Mouse (Mus musculus): ENCODE results near the gene Tceal5. TPM values are rescaled to one million over a fixed set of nuclear protein-coding genes. Genes with fewer than 3 reads are reported as not detected.
"Not testable (repeated sequence)": the region's sequence is repeated elsewhere in the genome, so short reads cannot be mapped to it uniquely, and the experiment has no call there.

Gene Tceal5
- total and polyA plus RNA-seq, 2 experiments from 2014 or later, result 15.0 TPM; not detected in 1

DNA sequence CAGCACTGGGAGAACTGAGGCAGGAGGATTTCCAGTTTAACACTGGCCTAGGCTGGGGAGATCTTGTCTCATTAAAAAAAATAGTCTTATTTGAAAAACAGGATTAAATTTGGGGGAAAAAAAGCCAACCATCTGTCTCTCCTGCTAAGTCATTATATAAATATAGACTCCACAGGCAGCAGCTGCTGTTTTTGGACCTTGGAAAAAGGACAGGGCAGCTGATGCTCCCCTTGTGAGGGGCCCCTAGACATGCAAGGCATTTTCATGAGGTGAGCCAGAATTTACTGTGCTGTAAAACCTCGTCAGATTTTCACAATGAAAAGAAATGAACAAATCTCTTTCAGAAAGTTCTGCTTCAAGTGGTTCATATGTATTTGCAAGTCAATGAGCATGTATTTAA is 12.6 kb upstream of the Tceal5 start:
- 24% methylated on average over 1 of the region's 1 CpGs for WGBS
- no peak for TF ChIP-seq EP300 (IDR thresholded peaks at IDR 0.05; ENCODE audit: low read depth)
- TF ChIP-seq CTCF (IDR thresholded peaks at IDR 0.05; ENCODE audit: low read depth), result no peak
- no peak overlapping the region for H3K4me2 ChIP-seq (ENCODE audit: low read depth, low read length)
- H3K27me3 ChIP-seq (ENCODE audit: control insufficient read depth, insufficient read depth, low read length), result no peaks in the 10 kb centered on the region
- H3K27ac ChIP-seq (ENCODE audit: low read depth), result peak overlapping the region; percentile 66
- no peaks in the 10 kb centered on the region for H3K4me1 ChIP-seq (ENCODE audit: control insufficient read depth, insufficient read depth)
- no peak overlapping the region for H3K4me3 ChIP-seq (ENCODE audit: low read depth, low read length)
- no peaks in the 10 kb centered on the region for H3K9me3 ChIP-seq (replicated peaks; ENCODE audit: control insufficient read depth, low read length)
- DNase-seq (ENCODE audit: low spot score), result no peak
- H3K36me3 ChIP-seq (replicated peaks; ENCODE audit: control insufficient read depth, insufficient read depth, low read length), result no peaks in the 10 kb centered on the region
- H3K9ac ChIP-seq (replicated peaks; ENCODE audit: low read depth, low read length), result no peak overlapping the region
- ATAC-seq (ENCODE audit: insufficient read depth, low read depth), result no peak

GRCm38 (mm10) chrX:136214729-136215677 is 11.3 kb upstream of the Tceal5 start, which contains the start of the genes Tceal7 and Bex1:
Gene Tceal7, plus strand, starts transcription at chrX:136214779.
Gene Bex1, minus strand, starts transcription at chrX:136215513.
- peak; percentile 90 for ATAC-seq (ENCODE audit: insufficient read depth, low read depth)
- H3K27me3 ChIP-seq (ENCODE audit: control insufficient read depth, insufficient read depth, low read length); DNase-seq (ENCODE audit: low spot score); H3K36me3 ChIP-seq (replicated peaks; ENCODE audit: control insufficient read depth, insufficient read depth, low read length); H3K9ac ChIP-seq (replicated peaks; ENCODE audit: low read depth, low read length); H3K4me1 ChIP-seq (ENCODE audit: control insufficient read depth, insufficient read depth); H3K9me3 ChIP-seq (replicated peaks; ENCODE audit: control insufficient read depth, low read length): not testable (repeated sequence)
- peak within 1 kb of the TSS; percentile 38 for H3K4me3 ChIP-seq (ENCODE audit: low read depth, low read length)
- peak within 1 kb of the TSS; percentile 66 for H3K27ac ChIP-seq (ENCODE audit: low read depth)
- WGBS, result 34% methylated on average over 9 of the region's 67 CpGs
- H3K4me2 ChIP-seq (ENCODE audit: low read depth, low read length), result peak within 1 kb of the TSS; percentile 42

DNA sequence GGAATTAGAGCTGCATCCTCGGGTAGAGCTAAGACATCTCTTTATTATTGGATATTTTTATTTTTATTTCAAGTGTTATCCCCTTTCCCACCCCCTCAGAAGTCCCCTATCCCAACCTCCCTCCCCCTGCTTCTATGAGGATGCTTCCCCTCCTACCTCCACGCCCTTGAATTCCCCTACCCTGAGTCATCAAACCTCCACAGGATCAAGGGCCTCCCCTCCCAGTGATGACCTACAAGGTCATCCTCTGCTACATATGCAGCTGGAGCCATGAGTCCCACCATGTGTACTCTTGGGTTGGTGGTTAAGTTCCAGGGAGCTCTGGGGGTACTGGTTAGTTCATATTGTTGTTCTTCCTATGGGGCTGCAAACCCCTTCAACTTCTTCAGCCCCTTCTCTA is 9.7 kb upstream of the Tceal5 start:
- ATAC-seq (ENCODE audit: insufficient read depth, low read depth), result no peak
- Histone ChIP-seq H3K4me2 (ENCODE audit: low read depth, low read length) (no peak overlapping the region), H3K4me1 (ENCODE audit: control insufficient read depth, insufficient read depth) (no peaks in the 10 kb centered on the region), H3K9ac (replicated peaks; ENCODE audit: low read depth, low read length) (no peak overlapping the region), H3K4me3 (ENCODE audit: low read depth, low read length) (no peak overlapping the region), H3K9me3 (replicated peaks; ENCODE audit: control insufficient read depth, low read length) (no peaks in the 10 kb centered on the region), H3K36me3 (replicated peaks; ENCODE audit: control insufficient read depth, insufficient read depth, low read length) (no peaks in the 10 kb centered on the region), H3K27ac (ENCODE audit: low read depth) (no peak overlapping the region), H3K27me3 (ENCODE audit: control insufficient read depth, insufficient read depth, low read length) (no peaks in the 10 kb centered on the region)
- DNase-seq (ENCODE audit: low spot score), result no peak
- no peak for TF ChIP-seq CTCF (IDR thresholded peaks at IDR 0.05; ENCODE audit: low read depth)
- no peak for TF ChIP-seq EP300 (IDR thresholded peaks at IDR 0.05; ENCODE audit: low read depth)
- WGBS, result 31% methylated on average over 2 of the region's 2 CpGs

DNA sequence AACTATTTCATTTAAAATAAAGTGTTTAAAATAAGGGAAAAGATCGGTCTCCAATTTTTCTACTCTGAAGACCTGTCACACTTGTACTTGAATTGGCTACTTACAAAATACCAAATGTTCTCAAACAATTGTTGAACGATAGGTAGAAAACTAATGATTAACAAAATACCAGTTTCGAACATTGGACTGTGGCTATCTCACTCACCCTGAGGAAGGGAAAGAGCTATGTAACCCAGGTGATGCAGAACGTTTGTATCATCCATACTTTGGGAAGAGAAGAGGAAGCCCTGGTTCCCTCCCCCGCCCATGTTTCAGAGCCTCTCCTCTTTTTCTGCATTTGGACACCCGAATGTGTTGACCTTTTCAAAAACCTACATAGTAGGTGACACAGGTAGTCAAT is 730 bp upstream of the Tceal5 start:
- H3K4me3 ChIP-seq (ENCODE audit: low read depth, low read length), result no peak overlapping the region
- no peaks in the 10 kb centered on the region for H3K36me3 ChIP-seq (replicated peaks; ENCODE audit: control insufficient read depth, insufficient read depth, low read length)
- no peak overlapping the region for H3K9ac ChIP-seq (replicated peaks; ENCODE audit: low read depth, low read length)
- no peak overlapping the region for H3K27ac ChIP-seq (ENCODE audit: low read depth)
- no peaks in the 10 kb centered on the region for H3K27me3 ChIP-seq (ENCODE audit: control insufficient read depth, insufficient read depth, low read length)
- 70% methylated on average over 6 of the region's 6 CpGs for WGBS
- ATAC-seq (ENCODE audit: insufficient read depth, low read depth), result no peak
- DNase-seq (ENCODE audit: low spot score), result no peak
- H3K4me2 ChIP-seq (ENCODE audit: low read depth, low read length), result no peak overlapping the region
- no peaks in the 10 kb centered on the region for H3K4me1 ChIP-seq (ENCODE audit: control insufficient read depth, insufficient read depth)
- no peaks in the 10 kb centered on the region for H3K9me3 ChIP-seq (replicated peaks; ENCODE audit: control insufficient read depth, low read length)
- TF ChIP-seq CTCF (IDR thresholded peaks at IDR 0.05; ENCODE audit: low read depth), result no peak
- no peak for TF ChIP-seq EP300 (IDR thresholded peaks at IDR 0.05; ENCODE audit: low read depth)

- ATAC-seq (ENCODE audit: insufficient read depth, low read depth) (peak; percentile 11; the same call in 1 of the 2 replicates), DNase-seq (ENCODE audit: low spot score) (no peak)
- WGBS, result 23% methylated on average over 7 of the region's 7 CpGs
- TF ChIP-seq CTCF (IDR thresholded peaks at IDR 0.05; ENCODE audit: low read depth) (no peak), EP300 (IDR thresholded peaks at IDR 0.05; ENCODE audit: low read depth) (no peak)
- no peaks in the 10 kb centered on the region for H3K27me3 ChIP-seq (ENCODE audit: control insufficient read depth, insufficient read depth, low read length)
- H3K4me3 ChIP-seq (ENCODE audit: low read depth, low read length), result peak overlapping the region; percentile 46
- peak overlapping the region; percentile 47; the same call in 1 of the 2 replicates for H3K27ac ChIP-seq (ENCODE audit: low read depth)
- H3K36me3 ChIP-seq (replicated peaks; ENCODE audit: control insufficient read depth, insufficient read depth, low read length), result no peaks in the 10 kb centered on the region
- H3K4me1 ChIP-seq (ENCODE audit: control insufficient read depth, insufficient read depth), result no peaks in the 10 kb centered on the region
- 0 out of 2 replicates have a peak overlapping the region, but pooled peaks have one; percentile 12 for H3K9ac ChIP-seq (replicated peaks; ENCODE audit: low read depth, low read length)
- H3K4me2 ChIP-seq (ENCODE audit: low read depth, low read length), result peak overlapping the region; percentile 58
- H3K9me3 ChIP-seq (replicated peaks; ENCODE audit: control insufficient read depth, low read length), result no peaks in the 10 kb centered on the region
Observed at GRCm38 (mm10) chrX:136203257-136203656, 419 bp downstream of the Tceal5 start.
